Mouse (Mus musculus): ENCODE results near the gene Rhox2a. TPM values are rescaled to one million over a fixed set of nuclear protein-coding genes. Genes with fewer than 3 reads are reported as not detected.

The Rhox2a gene
- polyA plus RNA-seq (2012): not detected in 2 replicates

DNA sequence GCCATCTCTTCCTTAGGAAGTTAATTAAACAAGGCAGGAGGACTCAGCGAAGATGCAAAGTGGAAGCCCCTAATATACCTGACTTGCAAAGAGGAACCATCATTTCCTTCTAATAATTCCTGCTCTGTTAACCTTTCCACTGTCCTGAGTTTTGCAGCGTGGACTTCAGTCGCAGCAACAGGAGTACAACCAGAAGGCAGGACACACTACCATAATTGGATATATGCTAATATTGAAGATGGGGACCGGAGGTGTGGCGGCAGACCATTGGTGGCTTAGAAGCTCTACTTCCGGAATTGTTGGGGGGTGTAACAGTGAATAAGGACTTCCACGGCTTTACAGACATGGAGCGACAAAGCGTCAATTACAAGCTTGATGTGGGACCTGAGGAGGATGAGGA is at the start of gene Rhox2a:
Gene Rhox2a (plus strand): TSS at position 301 of the 400 bp plus-strand sequence.

DNA sequence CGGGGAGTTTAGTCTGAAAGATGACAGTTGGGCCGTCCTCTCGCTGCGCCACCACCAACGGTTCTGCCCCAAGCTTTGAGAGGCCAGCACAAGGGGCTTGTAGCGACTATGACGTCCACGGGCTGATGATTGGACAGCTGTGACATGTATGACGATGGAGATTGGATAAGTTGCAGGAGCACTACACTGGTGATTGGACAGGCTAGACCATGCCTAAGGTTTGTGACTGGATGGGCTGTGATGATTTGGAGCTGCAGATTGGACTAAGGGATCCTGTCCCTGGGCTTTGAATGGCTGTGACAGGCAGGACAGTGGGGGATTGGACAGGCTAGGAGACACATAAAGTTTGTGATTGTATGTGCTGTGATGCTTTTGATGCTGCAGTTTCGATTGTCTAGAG is 33.8 kb upstream of the Rhox2a start, which contains the start of gene Gm9:
Gene Gm9 (minus strand): TSS at position 101 of the 400 bp plus-strand sequence.

GRCm38 (mm10) chrX:37222158-37222557 is 22.6 kb upstream of the Rhox2a start, which contains the start of gene Rhox1:
Gene Rhox1, minus strand, starts transcription at chrX:37222258.

GRCm38 (mm10) chrX:37249619-37250018 is 4.8 kb downstream of the Rhox2a start, which contains the start of gene Rhox3a:
Gene Rhox3a, plus strand, starts transcription at chrX:37249919.

DNA sequence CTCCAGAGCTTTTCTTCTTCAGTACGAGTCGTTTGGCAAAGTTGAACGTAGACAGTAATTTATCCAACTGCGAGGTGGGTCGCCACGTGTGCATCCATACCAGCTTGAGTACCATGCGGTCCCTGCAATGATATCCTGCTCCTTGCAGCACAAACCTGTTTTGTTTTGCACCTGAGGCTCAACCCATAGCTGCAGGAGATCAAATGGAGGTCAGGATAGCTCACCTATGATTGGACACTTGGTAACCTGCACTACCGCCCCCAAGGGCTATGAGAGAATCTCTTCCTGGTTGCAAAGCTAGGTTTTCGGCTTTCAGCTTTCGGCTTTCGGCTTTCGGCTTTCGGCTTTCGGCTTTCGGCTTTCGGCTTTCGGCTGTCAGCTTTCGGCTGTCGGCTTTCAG is 20.3 kb downstream of the Rhox2a start, which contains the start of gene Rhox4a:
Gene Rhox4a (plus strand): TSS at position 301 of the 400 bp plus-strand sequence.

Other genes starting within 250 kb of the Rhox2a start
- 0.70 and 0.79 TPM in 2 replicates for gene Sowahd, start 196.1 kb upstream of the Rhox2a start, polyA plus RNA-seq (2012)
- gene Rpl39, start 159.6 kb upstream of the Rhox2a start, polyA plus RNA-seq (2012): 334 and 387 TPM in 2 replicates
- gene Upf3b, start 134.7 kb upstream of the Rhox2a start, polyA plus RNA-seq (2012): 7.4 and 13.5 TPM in 2 replicates
- 4.5 and 4.7 TPM in 2 replicates for gene Nkap, start 118.2 kb upstream of the Rhox2a start, polyA plus RNA-seq (2012)
- not detected in 2 replicates for gene Akap14, start 76.1 kb upstream of the Rhox2a start, polyA plus RNA-seq (2012)
- 322 and 341 TPM in 2 replicates for gene Ndufa1, start 53.8 kb upstream of the Rhox2a start, polyA plus RNA-seq (2012)
- 5.8 and 6.3 TPM in 2 replicates for gene Rnf113a1, start 53.7 kb upstream of the Rhox2a start, polyA plus RNA-seq (2012)
- gene Gm9, start 33.9 kb upstream of the Rhox2a start, polyA plus RNA-seq (2012): not detected in 2 replicates
- not detected in 2 replicates for gene Rhox1, start 22.7 kb upstream of the Rhox2a start, polyA plus RNA-seq (2012)
- gene Rhox3a, start 4.9 kb downstream of the Rhox2a start, polyA plus RNA-seq (2012): not detected in 2 replicates
- not detected in 2 replicates for gene Rhox4a, start 20.4 kb downstream of the Rhox2a start, polyA plus RNA-seq (2012)
- not detected in 2 replicates for gene Rhox3a2, start 135.1 kb downstream of the Rhox2a start, polyA plus RNA-seq (2012)
- not detected in 2 replicates for gene Rhox4a2, start 145.9 kb downstream of the Rhox2a start, polyA plus RNA-seq (2012)
- gene Rhox2b, start 167.1 kb downstream of the Rhox2a start, polyA plus RNA-seq (2012): not detected in 2 replicates
- gene Rhox4b, start 187.5 kb downstream of the Rhox2a start, polyA plus RNA-seq (2012): not detected in 2 replicates
- gene Rhox2c, start 208.7 kb downstream of the Rhox2a start, polyA plus RNA-seq (2012): not detected in 2 replicates
- not detected in 2 replicates for gene Rhox3c, start 213.6 kb downstream of the Rhox2a start, polyA plus RNA-seq (2012)
- gene Rhox4c, start 235.4 kb downstream of the Rhox2a start, polyA plus RNA-seq (2012): not detected in 2 replicates
- not detected in 2 replicates for gene Rhox2d, start 248.5 kb downstream of the Rhox2a start, polyA plus RNA-seq (2012)

All from megakaryocyte-erythroid progenitor cell, adult 5 weeks (primary cell).